Mouse (Mus musculus): ENCODE results near the gene Gpld1. TPM values are rescaled to one million over a fixed set of nuclear protein-coding genes. Genes with fewer than 3 reads are reported as not detected.

Gpld1 gene
- polyA plus RNA-seq, 1 experiment from 2014 or later, result 52.2 TPM

DNA sequence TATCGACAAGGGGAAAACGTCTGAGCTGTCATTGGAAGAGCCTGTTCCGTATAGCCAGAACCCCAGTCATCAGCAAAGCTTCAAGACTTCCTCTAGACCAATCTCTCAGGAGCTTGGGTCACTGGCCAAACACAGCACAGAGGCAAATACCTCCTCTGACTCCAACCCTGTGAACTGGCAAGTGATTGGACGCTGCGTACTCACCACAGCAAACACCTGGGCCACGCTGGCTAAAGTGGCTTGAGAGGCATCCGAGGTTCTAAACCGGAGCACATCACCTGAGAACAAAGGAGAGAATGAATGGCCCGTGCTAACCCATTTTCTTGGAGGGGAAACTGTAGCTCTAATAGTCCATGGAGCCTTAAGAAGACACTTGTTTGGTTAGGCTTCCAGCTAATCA lies 75.4 kb downstream of the Gpld1 start:
- ATAC-seq (no peak), DNase-seq (no peak)
- Histone ChIP-seq H3K4me3 (ENCODE audit: low read depth, low read length) (no peak overlapping the region), H3K9ac (replicated peaks) (no peak overlapping the region), H3K27me3 (ENCODE audit: insufficient read depth, low read length) (no peaks in the 10 kb centered on the region), H3K4me1 (ENCODE audit: insufficient read depth) (peaks cover 13% of the 10 kb centered on the region; the same call in 1 of the 2 replicates), H3K27ac (ENCODE audit: low read depth) (no peak overlapping the region), H3K4me2 (ENCODE audit: low read depth, low read length) (0 out of 2 replicates have a peak overlapping the region, but pooled peaks have one; percentile 77), H3K36me3 (replicated peaks; ENCODE audit: insufficient read depth, low read length) (peaks cover 10% of the 10 kb centered on the region), H3K9me3 (ENCODE audit: low read length) (no peaks in the 10 kb centered on the region)
- WGBS (ENCODE audit: insufficient replicate concordance), result 86% methylated on average over 9 of the region's 9 CpGs
- TF ChIP-seq CTCF (IDR thresholded peaks at IDR 0.05; ENCODE audit: low read depth), result no peak
- TF ChIP-seq EP300 (IDR thresholded peaks at IDR 0.05; ENCODE audit: low read depth), result no peak

DNA sequence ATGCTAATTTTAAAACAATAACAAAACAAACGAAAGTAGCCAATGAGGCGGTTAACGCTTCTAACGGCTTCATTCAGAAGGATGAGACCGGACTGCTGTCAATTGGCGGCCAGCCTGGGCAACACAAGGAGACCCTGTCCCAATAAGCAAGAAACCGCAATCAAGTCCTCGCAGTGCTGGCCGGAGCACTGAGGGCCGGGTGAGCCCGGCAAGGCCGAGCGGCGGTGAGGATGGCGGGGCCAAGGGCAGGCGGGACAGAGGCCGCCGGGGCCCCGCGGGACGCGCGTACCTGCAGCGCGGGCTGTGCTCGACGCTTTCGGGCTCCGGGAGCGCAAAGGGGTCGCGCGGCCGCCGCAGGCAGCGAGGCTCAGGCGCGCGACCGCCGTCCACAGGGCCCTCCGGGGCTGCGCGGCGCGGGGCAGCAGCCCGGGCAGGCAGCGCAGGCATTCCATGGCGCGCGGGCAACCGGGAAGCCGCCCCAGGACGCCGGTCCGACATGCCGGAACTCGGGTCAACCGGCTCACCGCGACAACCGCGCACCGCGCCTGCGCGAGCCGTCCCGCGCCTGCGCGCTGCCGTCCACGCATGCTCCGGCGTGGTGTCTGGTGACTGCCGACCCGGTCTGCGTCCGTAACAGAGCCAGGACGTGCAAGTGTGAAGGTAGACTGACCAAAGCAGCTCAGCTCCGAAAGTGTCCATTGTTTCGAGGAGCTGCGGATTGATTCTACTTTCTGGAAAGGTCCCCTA lies 77.0 kb downstream of the Gpld1 start, which contains the start of gene Mrs2:
TSS of gene Mrs2 (minus strand) at position 587 of the 747 bp plus-strand sequence.
- peak; percentile 96 for ATAC-seq
- WGBS (ENCODE audit: insufficient replicate concordance), result 2% methylated on average over 70 of the region's 84 CpGs

GRCm38 (mm10) chr13:25020540-25020892 lies 77.6 kb downstream of the Gpld1 start:
- Histone ChIP-seq H3K4me3 (ENCODE audit: low read depth, low read length) (peak overlapping the region; percentile 90), H3K36me3 (replicated peaks; ENCODE audit: insufficient read depth, low read length) (peaks cover 10% of the 10 kb centered on the region), H3K27me3 (ENCODE audit: insufficient read depth, low read length) (no peaks in the 10 kb centered on the region), H3K4me1 (ENCODE audit: insufficient read depth) (peaks cover 13% of the 10 kb centered on the region; the same call in 1 of the 2 replicates), H3K27ac (ENCODE audit: low read depth) (peak overlapping the region; percentile 82), H3K9me3 (ENCODE audit: low read length) (no peaks in the 10 kb centered on the region), H3K9ac (replicated peaks) (peak overlapping the region; percentile 90), H3K4me2 (ENCODE audit: low read depth, low read length) (peak overlapping the region; percentile 77)
- TF ChIP-seq CTCF (IDR thresholded peaks at IDR 0.05; ENCODE audit: low read depth) (no peak), EP300 (IDR thresholded peaks at IDR 0.05; ENCODE audit: low read depth) (no peak)
- 21% methylated on average over 4 of the region's 4 CpGs for WGBS (ENCODE audit: insufficient replicate concordance)
- DNase-seq (no peak), ATAC-seq (peak; percentile 35; the same call in 1 of the 2 replicates)

More for the DNA sequence above, 77.0 kb downstream of the Gpld1 start, which contains the start of gene Mrs2:
- Histone ChIP-seq H3K4me3 (ENCODE audit: low read depth, low read length) (peak within 1 kb of the TSS; percentile 90), H3K9ac (replicated peaks) (peak within 1 kb of the TSS; percentile 90), H3K4me2 (ENCODE audit: low read depth, low read length) (peak within 1 kb of the TSS; percentile 77), H3K36me3 (replicated peaks; ENCODE audit: insufficient read depth, low read length) (peaks cover 10% of the 10 kb centered on the region), H3K4me1 (ENCODE audit: insufficient read depth) (peaks cover 13% of the 10 kb centered on the region; the same call in 1 of the 2 replicates), H3K27ac (ENCODE audit: low read depth) (peak within 1 kb of the TSS; percentile 82), H3K27me3 (ENCODE audit: insufficient read depth, low read length) (no peaks in the 10 kb centered on the region), H3K9me3 (ENCODE audit: low read length) (no peaks in the 10 kb centered on the region)
- no peak for TF ChIP-seq EP300 (IDR thresholded peaks at IDR 0.05; ENCODE audit: low read depth)
- peak; percentile 91 for DNase-seq

DNA sequence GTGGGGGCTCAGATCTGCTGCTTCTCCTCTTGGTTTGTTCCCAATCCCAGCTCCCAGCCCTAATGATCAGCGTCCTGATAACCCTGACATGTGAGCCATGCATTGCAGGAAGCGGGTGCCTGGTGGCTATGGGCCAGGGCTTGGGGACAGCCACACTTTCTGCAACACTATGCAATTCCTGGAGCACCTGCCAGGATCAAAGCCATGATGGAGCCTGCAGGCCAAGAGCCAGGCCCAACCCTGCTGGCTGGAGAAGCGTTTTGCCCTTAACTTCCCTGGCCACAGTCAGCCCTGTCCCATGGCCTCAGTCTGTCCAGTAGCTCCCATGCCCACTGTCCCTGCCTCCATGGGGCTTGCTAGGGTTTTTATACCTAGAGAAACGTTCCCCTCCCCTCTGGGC lies 79.4 kb downstream of the Gpld1 start:
- no peak overlapping the region for H3K9ac ChIP-seq (replicated peaks)
- H3K4me3 ChIP-seq (ENCODE audit: low read depth, low read length), result no peak overlapping the region
- peaks cover 13% of the 10 kb centered on the region; the same call in 1 of the 2 replicates for H3K4me1 ChIP-seq (ENCODE audit: insufficient read depth)
- no peak overlapping the region for H3K4me2 ChIP-seq (ENCODE audit: low read depth, low read length)
- ATAC-seq (no peak), DNase-seq (no peak)
- 55% methylated on average over 4 of the region's 4 CpGs for WGBS (ENCODE audit: insufficient replicate concordance)
- H3K27me3 ChIP-seq (ENCODE audit: insufficient read depth, low read length), result no peaks in the 10 kb centered on the region
- peaks cover 3% of the 10 kb centered on the region for H3K36me3 ChIP-seq (replicated peaks; ENCODE audit: insufficient read depth, low read length)
- no peaks in the 10 kb centered on the region for H3K9me3 ChIP-seq (ENCODE audit: low read length)
- H3K27ac ChIP-seq (ENCODE audit: low read depth), result no peak overlapping the region
- TF ChIP-seq EP300 (IDR thresholded peaks at IDR 0.05; ENCODE audit: low read depth) (no peak), CTCF (IDR thresholded peaks at IDR 0.05; ENCODE audit: low read depth) (no peak)

DNA sequence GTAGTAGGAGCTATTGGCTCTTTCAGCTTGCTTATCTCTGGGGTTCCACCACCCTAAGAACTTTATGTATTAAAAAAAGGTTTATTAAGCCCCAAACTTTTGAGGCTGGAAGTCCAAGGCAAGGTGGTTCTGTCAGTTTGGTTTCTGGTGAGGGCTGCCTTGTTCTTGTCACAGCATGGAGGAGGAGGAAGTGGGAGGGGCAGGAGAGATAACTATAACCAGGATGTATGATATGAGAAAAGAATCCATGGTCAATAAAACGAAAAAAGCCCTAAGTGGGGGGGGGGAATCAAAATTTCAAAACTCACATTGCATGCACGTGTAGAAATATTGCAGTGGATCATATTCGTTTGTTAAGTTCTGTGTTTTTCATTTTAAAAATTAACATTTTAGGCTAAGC lies 80.2 kb downstream of the Gpld1 start:
- Histone ChIP-seq H3K36me3 (replicated peaks; ENCODE audit: insufficient read depth, low read length) (no peaks in the 10 kb centered on the region), H3K9me3 (ENCODE audit: low read length) (no peaks in the 10 kb centered on the region), H3K9ac (replicated peaks) (no peak overlapping the region), H3K4me1 (ENCODE audit: insufficient read depth) (peaks cover 13% of the 10 kb centered on the region; the same call in 1 of the 2 replicates), H3K4me2 (ENCODE audit: low read depth, low read length) (no peak overlapping the region), H3K27ac (ENCODE audit: low read depth) (no peak overlapping the region), H3K27me3 (ENCODE audit: insufficient read depth, low read length) (no peaks in the 10 kb centered on the region), H3K4me3 (ENCODE audit: low read depth, low read length) (no peak overlapping the region)
- TF ChIP-seq CTCF (IDR thresholded peaks at IDR 0.05; ENCODE audit: low read depth) (no peak), EP300 (IDR thresholded peaks at IDR 0.05; ENCODE audit: low read depth) (no peak)
- WGBS (ENCODE audit: insufficient replicate concordance), result 62% methylated on average over 3 of the region's 3 CpGs
- no peak for DNase-seq
- no peak for ATAC-seq

DNA sequence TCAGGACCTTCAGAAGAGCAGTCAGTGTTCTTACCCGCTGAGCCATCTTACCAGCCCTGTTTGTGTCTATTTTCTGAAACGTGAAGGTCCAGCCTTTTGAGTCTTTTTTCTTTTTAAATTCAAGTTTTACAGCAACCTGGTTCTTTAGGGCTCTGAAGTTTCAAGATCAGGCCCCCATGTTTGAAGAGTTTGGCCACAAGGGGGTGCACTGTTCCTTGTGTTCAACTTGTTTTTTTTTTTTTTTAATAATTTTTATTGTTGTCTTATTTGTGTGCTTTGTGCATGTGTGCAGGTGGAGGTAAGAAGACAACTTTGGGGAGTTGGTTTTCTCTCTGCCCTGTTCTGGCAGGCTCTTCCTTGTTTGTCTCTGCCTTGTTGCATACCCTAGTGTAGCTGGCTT lies 81.7 kb downstream of the Gpld1 start:
- H3K27me3 ChIP-seq (ENCODE audit: insufficient read depth, low read length), result no peaks in the 10 kb centered on the region
- no peak overlapping the region for H3K4me3 ChIP-seq (ENCODE audit: low read depth, low read length)
- H3K4me1 ChIP-seq (ENCODE audit: insufficient read depth), result peaks cover 4% of the 10 kb centered on the region; the same call in 1 of the 2 replicates
- TF ChIP-seq CTCF (IDR thresholded peaks at IDR 0.05; ENCODE audit: low read depth) (peak; percentile 60), EP300 (IDR thresholded peaks at IDR 0.05; ENCODE audit: low read depth) (no peak)
- no peak overlapping the region for H3K27ac ChIP-seq (ENCODE audit: low read depth)
- no peak for ATAC-seq
- H3K9me3 ChIP-seq (ENCODE audit: low read length), result no peaks in the 10 kb centered on the region
- no peaks in the 10 kb centered on the region for H3K36me3 ChIP-seq (replicated peaks; ENCODE audit: insufficient read depth, low read length)
- peak; percentile 62 for DNase-seq
- WGBS (ENCODE audit: insufficient replicate concordance), result 31% methylated on average over 2 of the region's 2 CpGs
- no peak overlapping the region for H3K4me2 ChIP-seq (ENCODE audit: low read depth, low read length)
- no peak overlapping the region for H3K9ac ChIP-seq (replicated peaks)

All from liver, postnatal 0 days (tissue).